Mouse (Mus musculus): Measurements from ENCODE around the gene Gm20481. TPM values are rescaled to one million over a fixed set of nuclear protein-coding genes. Genes with fewer than 3 reads are reported as not detected.

Gene Gm20481
- polyA plus RNA-seq, 1 experiment from 2014 or later, result not detected

DNA sequence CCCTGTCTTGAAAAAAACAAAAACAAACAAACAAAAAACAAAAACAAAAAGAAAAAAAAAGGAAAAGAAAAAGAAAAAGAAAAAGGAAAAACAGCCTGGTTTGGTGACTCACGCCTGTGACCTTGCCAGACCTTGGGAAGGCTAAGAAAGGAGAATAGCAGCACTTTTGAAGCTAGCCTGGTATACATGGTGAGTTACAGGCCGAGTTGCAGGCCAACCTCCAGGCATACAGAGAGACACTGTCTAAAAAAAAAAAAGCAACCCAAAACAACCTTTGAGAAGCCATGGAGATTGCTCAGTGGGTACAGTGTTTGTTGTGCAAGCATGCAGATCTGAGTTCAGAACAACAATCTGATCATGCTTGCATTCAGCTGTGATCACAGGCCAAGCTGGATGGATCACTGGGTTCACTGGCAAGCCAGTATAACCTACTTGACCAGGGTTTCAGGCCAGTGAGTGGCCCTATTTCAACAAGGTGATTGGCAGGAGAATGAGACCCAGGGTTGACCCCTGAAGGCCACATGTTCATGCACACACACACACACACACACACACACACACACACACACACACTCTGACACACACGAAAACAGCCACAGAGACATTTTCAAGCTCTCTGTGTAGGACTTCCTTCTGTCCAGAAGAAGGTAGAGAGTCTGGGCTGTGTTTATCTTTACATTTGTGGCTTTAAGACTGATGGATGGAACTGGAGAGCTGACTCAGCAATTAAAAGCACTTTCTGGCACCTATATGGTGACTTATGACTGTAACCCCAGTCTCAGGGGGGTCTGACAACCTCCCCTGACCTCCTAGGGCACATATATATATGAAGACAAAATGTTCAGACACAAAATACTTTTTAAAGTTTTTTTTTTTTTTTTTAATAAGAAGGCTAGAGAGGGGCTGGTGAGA, 6.1 kb downstream of the Gm20481 start:
- ATAC-seq (ENCODE audit: low read depth) (no peak), DNase-seq (ENCODE audit: low spot score) (no peak)
- no peak overlapping the region for H3K4me2 ChIP-seq (ENCODE audit: low read depth, low read length)
- H3K36me3 ChIP-seq (ENCODE audit: control insufficient read depth, insufficient read depth, low read length), result no peaks in the 10 kb centered on the region
- no peaks in the 10 kb centered on the region for H3K9me3 ChIP-seq (ENCODE audit: control insufficient read depth, low read length)
- H3K4me3 ChIP-seq (ENCODE audit: low read depth, low read length), result no peak overlapping the region
- H3K27me3 ChIP-seq (replicated peaks; ENCODE audit: control insufficient read depth, insufficient read depth, low read length), result no peaks in the 10 kb centered on the region
- no peak overlapping the region for H3K9ac ChIP-seq (ENCODE audit: low read depth, low read length)
- H3K27ac ChIP-seq (replicated peaks; ENCODE audit: low read depth, low read length), result no peak overlapping the region
- H3K4me1 ChIP-seq (ENCODE audit: control insufficient read depth, insufficient read depth, low read length), result peaks cover 5% of the 10 kb centered on the region; the same call in 1 of the 2 replicates
- WGBS, result 82% methylated on average over 3 of the region's 3 CpGs

DNA sequence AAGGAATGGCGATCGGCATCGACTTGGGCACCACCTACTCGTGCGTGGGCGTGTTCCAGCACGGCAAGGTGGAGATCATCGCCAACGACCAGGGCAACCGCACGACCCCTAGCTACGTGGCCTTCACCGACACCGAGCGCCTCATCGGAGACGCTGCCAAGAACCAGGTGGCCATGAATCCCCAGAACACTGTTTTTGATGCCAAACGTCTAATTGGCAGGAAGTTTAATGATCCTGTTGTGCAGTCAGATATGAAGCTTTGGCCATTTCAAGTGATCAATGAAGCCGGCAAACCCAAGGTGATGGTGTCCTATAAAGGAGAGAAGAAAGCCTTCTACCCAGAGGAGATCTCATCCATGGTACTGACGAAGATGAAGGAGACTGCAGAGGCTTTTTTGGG, 7.3 kb downstream of the Gm20481 start:
- Histone ChIP-seq H3K9ac (ENCODE audit: low read depth, low read length) (no peak overlapping the region), H3K4me3 (ENCODE audit: low read depth, low read length) (no peak overlapping the region), H3K27ac (replicated peaks; ENCODE audit: low read depth, low read length) (no peak overlapping the region), H3K27me3 (replicated peaks; ENCODE audit: control insufficient read depth, insufficient read depth, low read length) (no peaks in the 10 kb centered on the region), H3K36me3 (ENCODE audit: control insufficient read depth, insufficient read depth, low read length) (no peaks in the 10 kb centered on the region), H3K9me3 (ENCODE audit: control insufficient read depth, low read length) (no peaks in the 10 kb centered on the region), H3K4me2 (ENCODE audit: low read depth, low read length) (no peak overlapping the region), H3K4me1 (ENCODE audit: control insufficient read depth, insufficient read depth, low read length) (peaks cover 7% of the 10 kb centered on the region; the same call in 1 of the 2 replicates)
- DNase-seq (ENCODE audit: low spot score) (no peak), ATAC-seq (ENCODE audit: low read depth) (no peak)
- 93% methylated on average over 20 of the region's 20 CpGs for WGBS

DNA sequence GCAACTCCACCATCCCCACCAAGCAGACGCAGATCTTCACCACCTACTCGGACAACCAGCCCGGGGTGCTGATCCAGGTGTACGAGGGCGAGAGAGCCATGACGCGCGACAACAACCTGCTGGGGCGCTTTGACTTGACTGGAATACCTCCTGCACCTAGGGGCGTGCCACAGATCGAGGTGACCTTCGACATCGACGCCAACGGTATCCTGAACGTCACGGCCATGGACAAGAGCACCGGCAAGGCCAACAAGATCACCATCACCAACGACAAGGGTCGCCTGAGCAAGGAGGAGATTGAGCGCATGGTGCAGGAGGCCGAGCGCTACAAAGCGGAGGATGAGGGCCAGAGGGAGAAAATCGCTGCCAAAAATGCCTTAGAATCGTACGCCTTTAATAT, 8.5 kb downstream of the Gm20481 start:
- 88% methylated on average over 27 of the region's 27 CpGs for WGBS
- ATAC-seq (ENCODE audit: low read depth), result no peak

DNA sequence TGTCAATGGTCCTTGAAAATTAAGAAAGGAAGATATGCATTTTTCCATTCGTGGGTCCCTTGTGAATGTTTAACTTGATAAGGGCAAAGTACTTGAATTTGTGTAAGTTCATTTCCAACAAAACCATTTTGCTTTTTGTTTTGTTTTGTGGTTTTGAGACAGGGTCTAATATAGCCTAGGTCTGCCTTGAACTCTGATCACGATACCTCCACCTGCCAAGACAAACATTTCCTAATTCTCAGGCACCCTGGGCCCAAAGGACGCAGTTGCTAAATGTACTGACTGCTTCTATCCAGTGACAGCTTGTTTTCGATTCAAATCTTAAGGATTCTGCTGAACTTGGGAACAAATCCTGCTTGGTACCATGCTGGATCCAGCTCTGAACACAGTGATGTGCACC, 9.9 kb downstream of the Gm20481 start:
- Histone ChIP-seq H3K4me2 (ENCODE audit: low read depth, low read length) (no peak overlapping the region), H3K4me1 (ENCODE audit: control insufficient read depth, insufficient read depth, low read length) (peaks cover 6% of the 10 kb centered on the region), H3K9me3 (ENCODE audit: control insufficient read depth, low read length) (no peaks in the 10 kb centered on the region), H3K9ac (ENCODE audit: low read depth, low read length) (no peak overlapping the region), H3K27ac (replicated peaks; ENCODE audit: low read depth, low read length) (no peak overlapping the region), H3K4me3 (ENCODE audit: low read depth, low read length) (no peak overlapping the region), H3K36me3 (ENCODE audit: control insufficient read depth, insufficient read depth, low read length) (peaks cover 5% of the 10 kb centered on the region), H3K27me3 (replicated peaks; ENCODE audit: control insufficient read depth, insufficient read depth, low read length) (no peaks in the 10 kb centered on the region)
- DNase-seq (ENCODE audit: low spot score), result no peak
- ATAC-seq (ENCODE audit: low read depth), result no peak
- 84% methylated on average over 4 of the region's 4 CpGs for WGBS

More for the DNA sequence above, 8.5 kb downstream of the Gm20481 start:
- no peaks in the 10 kb centered on the region for H3K9me3 ChIP-seq (ENCODE audit: control insufficient read depth, low read length)
- no peaks in the 10 kb centered on the region for H3K27me3 ChIP-seq (replicated peaks; ENCODE audit: control insufficient read depth, insufficient read depth, low read length)
- H3K9ac ChIP-seq (ENCODE audit: low read depth, low read length), result no peak overlapping the region
- H3K4me1 ChIP-seq (ENCODE audit: control insufficient read depth, insufficient read depth, low read length), result peaks cover 6% of the 10 kb centered on the region
- H3K4me3 ChIP-seq (ENCODE audit: low read depth, low read length), result no peak overlapping the region
- no peak for DNase-seq (ENCODE audit: low spot score)
- no peak overlapping the region for H3K27ac ChIP-seq (replicated peaks; ENCODE audit: low read depth, low read length)
- H3K4me2 ChIP-seq (ENCODE audit: low read depth, low read length), result no peak overlapping the region
- peaks cover 1% of the 10 kb centered on the region; the same call in 1 of the 2 replicates for H3K36me3 ChIP-seq (ENCODE audit: control insufficient read depth, insufficient read depth, low read length)

DNA sequence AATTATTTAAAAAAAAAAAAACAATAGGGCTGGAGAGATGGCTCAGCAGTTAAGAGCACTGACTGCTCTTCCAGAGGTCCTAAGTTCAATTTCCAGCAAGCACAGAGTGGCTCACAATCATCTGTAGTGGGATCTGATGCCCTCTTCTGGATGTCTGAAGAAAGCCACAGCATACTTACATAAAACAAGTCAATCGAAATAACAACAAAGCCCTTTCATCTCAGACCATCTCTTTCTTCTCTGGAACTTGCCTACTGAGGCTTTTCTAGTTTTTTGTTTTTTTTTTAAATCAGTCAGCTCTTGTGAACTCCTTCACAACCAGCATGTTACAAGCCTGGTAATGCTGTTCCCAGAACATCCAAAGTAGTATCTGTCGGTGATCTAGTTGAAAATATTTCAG, 10.9 kb downstream of the Gm20481 start:
- no peak for ATAC-seq (ENCODE audit: low read depth)
- 12% methylated on average over 2 of the region's 2 CpGs for WGBS
- peak overlapping the region; percentile 83 for H3K4me3 ChIP-seq (ENCODE audit: low read depth, low read length)
- H3K27ac ChIP-seq (replicated peaks; ENCODE audit: low read depth, low read length), result peak overlapping the region; percentile 97; the same call in 1 of the 2 replicates
- H3K9ac ChIP-seq (ENCODE audit: low read depth, low read length), result peak overlapping the region; percentile 90
- no peaks in the 10 kb centered on the region for H3K9me3 ChIP-seq (ENCODE audit: control insufficient read depth, low read length)
- H3K4me1 ChIP-seq (ENCODE audit: control insufficient read depth, insufficient read depth, low read length), result peaks cover 6% of the 10 kb centered on the region
- DNase-seq (ENCODE audit: low spot score), result peak; percentile 84
- H3K36me3 ChIP-seq (ENCODE audit: control insufficient read depth, insufficient read depth, low read length), result peaks cover 15% of the 10 kb centered on the region
- no peaks in the 10 kb centered on the region for H3K27me3 ChIP-seq (replicated peaks; ENCODE audit: control insufficient read depth, insufficient read depth, low read length)
- H3K4me2 ChIP-seq (ENCODE audit: low read depth, low read length), result peak overlapping the region; percentile 93

DNA sequence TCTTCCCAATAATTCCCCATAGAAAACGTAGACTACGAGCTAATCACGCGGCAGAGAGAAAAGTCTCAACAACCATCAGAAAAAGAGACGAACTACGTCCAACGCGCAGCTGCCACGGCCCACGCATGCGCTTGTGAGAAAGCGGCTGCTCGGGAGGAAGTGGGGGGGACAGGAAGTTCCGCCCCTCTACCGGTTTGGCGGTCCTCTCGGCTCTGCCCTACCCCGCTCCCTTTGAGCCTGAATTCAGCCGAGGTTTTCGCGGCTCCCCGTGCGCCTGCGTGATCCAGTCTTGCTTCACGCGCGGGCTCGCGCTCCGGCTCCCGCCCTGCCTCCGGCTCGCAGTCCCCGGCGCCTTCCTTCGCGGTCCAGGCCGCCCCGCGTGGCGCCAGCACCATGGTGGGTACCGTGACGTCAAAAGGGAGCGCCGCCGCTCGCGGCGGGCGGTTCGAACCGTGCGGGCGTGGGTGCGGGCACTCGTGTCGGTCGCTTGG, 12.0 kb downstream of the Gm20481 start, which contains the start of gene Lsm2:
Gene Lsm2 (plus strand): TSS at position 173 of the 491 bp plus-strand sequence.
- 0% methylated on average over 48 of the region's 58 CpGs for WGBS
- peak within 1 kb of the TSS; percentile 90 for H3K9ac ChIP-seq (ENCODE audit: low read depth, low read length)
- ATAC-seq (ENCODE audit: low read depth) (peak; percentile 96), DNase-seq (ENCODE audit: low spot score) (peak; percentile 97)
- H3K4me1 ChIP-seq (ENCODE audit: control insufficient read depth, insufficient read depth, low read length), result peaks cover 6% of the 10 kb centered on the region
- peak within 1 kb of the TSS; percentile 83 for H3K4me3 ChIP-seq (ENCODE audit: low read depth, low read length)
- peak within 1 kb of the TSS; percentile 93 for H3K4me2 ChIP-seq (ENCODE audit: low read depth, low read length)
- H3K9me3 ChIP-seq (ENCODE audit: control insufficient read depth, low read length), result no peaks in the 10 kb centered on the region
- H3K27me3 ChIP-seq (replicated peaks; ENCODE audit: control insufficient read depth, insufficient read depth, low read length), result no peaks in the 10 kb centered on the region
- H3K27ac ChIP-seq (replicated peaks; ENCODE audit: low read depth, low read length), result peak within 1 kb of the TSS; percentile 97
- H3K36me3 ChIP-seq (ENCODE audit: control insufficient read depth, insufficient read depth, low read length), result peaks cover 26% of the 10 kb centered on the region

DNA sequence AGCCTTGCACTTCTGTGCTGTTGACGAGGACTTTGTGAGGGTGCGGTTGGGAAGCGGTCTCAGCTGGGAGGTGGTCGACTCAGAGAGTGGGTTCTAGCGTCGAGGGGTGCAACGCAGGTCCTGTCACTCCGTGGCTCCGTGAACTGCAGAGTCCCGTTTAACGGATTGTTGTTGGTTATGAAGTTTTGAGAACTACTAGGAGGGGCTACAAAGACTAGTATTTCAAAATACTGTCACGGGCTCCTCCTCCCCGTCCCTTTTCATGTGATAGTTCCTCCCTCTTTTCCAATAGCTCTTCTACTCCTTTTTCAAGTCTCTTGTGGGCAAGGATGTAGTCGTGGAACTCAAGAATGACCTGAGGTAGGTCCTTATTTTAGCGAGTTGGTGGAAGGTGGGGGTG, 12.6 kb downstream of the Gm20481 start:
- Histone ChIP-seq H3K36me3 (ENCODE audit: control insufficient read depth, insufficient read depth, low read length) (peaks cover 27% of the 10 kb centered on the region), H3K27ac (replicated peaks; ENCODE audit: low read depth, low read length) (peak overlapping the region; percentile 97), H3K4me2 (ENCODE audit: low read depth, low read length) (peak overlapping the region; percentile 93), H3K4me3 (ENCODE audit: low read depth, low read length) (peak overlapping the region; percentile 83), H3K4me1 (ENCODE audit: control insufficient read depth, insufficient read depth, low read length) (peaks cover 6% of the 10 kb centered on the region), H3K27me3 (replicated peaks; ENCODE audit: control insufficient read depth, insufficient read depth, low read length) (no peaks in the 10 kb centered on the region), H3K9me3 (ENCODE audit: control insufficient read depth, low read length) (no peaks in the 10 kb centered on the region), H3K9ac (ENCODE audit: low read depth, low read length) (peak overlapping the region; percentile 90)
- 0% methylated on average over 15 of the region's 15 CpGs for whole genome bisulfite sequencing
- no peak for DNase-seq (ENCODE audit: low spot score)
- no peak for ATAC-seq (ENCODE audit: low read depth)

DNA sequence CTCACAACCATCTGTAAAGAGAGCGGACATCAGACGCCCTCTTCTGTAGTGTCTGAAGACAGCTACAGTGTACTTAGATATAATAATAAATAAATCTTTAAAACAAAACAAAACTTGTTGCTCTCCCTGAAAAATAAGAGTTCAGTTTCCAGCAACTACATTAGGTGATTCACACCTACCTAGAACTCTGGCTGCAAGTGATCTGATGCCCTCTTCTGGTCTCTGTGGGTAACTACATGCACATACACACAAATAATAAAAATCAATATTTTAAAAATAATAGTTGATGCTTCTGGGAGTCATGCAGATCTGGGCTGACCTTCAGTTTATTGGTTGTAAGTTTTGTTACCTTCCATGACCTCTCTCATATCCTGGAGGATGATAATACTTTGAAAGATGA, 14.5 kb downstream of the Gm20481 start:
- DNase-seq (ENCODE audit: low spot score) (peak; percentile 55), ATAC-seq (ENCODE audit: low read depth) (no peak)
- WGBS, result 80% methylated on average over 2 of the region's 2 CpGs
- H3K27ac ChIP-seq (replicated peaks; ENCODE audit: low read depth, low read length), result no peak overlapping the region
- H3K4me2 ChIP-seq (ENCODE audit: low read depth, low read length), result no peak overlapping the region
- no peak overlapping the region for H3K9ac ChIP-seq (ENCODE audit: low read depth, low read length)
- peaks cover 38% of the 10 kb centered on the region for H3K36me3 ChIP-seq (ENCODE audit: control insufficient read depth, insufficient read depth, low read length)
- H3K9me3 ChIP-seq (ENCODE audit: control insufficient read depth, low read length), result no peaks in the 10 kb centered on the region
- no peak overlapping the region for H3K4me3 ChIP-seq (ENCODE audit: low read depth, low read length)
- no peaks in the 10 kb centered on the region for H3K27me3 ChIP-seq (replicated peaks; ENCODE audit: control insufficient read depth, insufficient read depth, low read length)
- peaks cover 6% of the 10 kb centered on the region for H3K4me1 ChIP-seq (ENCODE audit: control insufficient read depth, insufficient read depth, low read length)
